Mouse (Mus musculus) adrenal gland, postnatal 14 days (tissue): ENCODE data around the gene Rapgef5. TPM values are rescaled to one million over a fixed set of nuclear protein-coding genes. Genes with fewer than 3 reads are reported as not detected.
A peak's percentile ranks its signal among the peaks of the same experiment; 100 is the strongest.

Experiments used
- DNase-seq: peaks from one replicate; pipeline ENCODE4 v3.0.0; 2021; ENCODE audit warnings: mixed read lengths
- total RNA-seq: library from RNA; stranded (reverse); gene quantifications from 2 replicates; pipeline ENCODE4 v1.2.3, GENCODE M21; 2021

Rapgef5 gene
- total RNA-seq, 1 experiment from 2014 or later, result 38.9 TPM

- no peak for DNase-seq
Measured at GRCm38 (mm10) chr12:117674511-117674910, 158.2 kb downstream of the Rapgef5 start.

- DNase-seq, result no peak
Measured at GRCm38 (mm10) chr12:117676265-117676664, 160.0 kb downstream of the Rapgef5 start.

- no peak for DNase-seq
Measured at GRCm38 (mm10) chr12:117678916-117679315, 162.6 kb downstream of the Rapgef5 start.

- no peak for DNase-seq
Measured at GRCm38 (mm10) chr12:117679795-117680194, 163.5 kb downstream of the Rapgef5 start.

- DNase-seq, result peak; percentile 49
Measured at GRCm38 (mm10) chr12:117681273-117681672, 165.0 kb downstream of the Rapgef5 start.

GRCm38 (mm10) chr12:117683377-117683776 lies 167.1 kb downstream of the Rapgef5 start:
- DNase-seq, result no peak

- no peak for DNase-seq
Measured at GRCm38 (mm10) chr12:117683984-117684383, 167.7 kb downstream of the Rapgef5 start.

- DNase-seq, result no peak
Measured at GRCm38 (mm10) chr12:117684788-117685187, 168.5 kb downstream of the Rapgef5 start.

- DNase-seq, result no peak
Measured at GRCm38 (mm10) chr12:117685336-117685735, 169.1 kb downstream of the Rapgef5 start.

GRCm38 (mm10) chr12:117686732-117687131 lies 170.5 kb downstream of the Rapgef5 start:
- no peak for DNase-seq

- peak; percentile 65 for DNase-seq
Measured at GRCm38 (mm10) chr12:117688655-117689548, 172.6 kb downstream of the Rapgef5 start.

- DNase-seq, result no peak
Measured at GRCm38 (mm10) chr12:117691336-117691735, 175.1 kb downstream of the Rapgef5 start.

GRCm38 (mm10) chr12:117692775-117693174 lies 176.5 kb downstream of the Rapgef5 start:
- DNase-seq, result no peak

- DNase-seq, result no peak
Measured at GRCm38 (mm10) chr12:117699950-117700665, 183.8 kb downstream of the Rapgef5 start.

- no peak for DNase-seq
Measured at GRCm38 (mm10) chr12:117700927-117701326, 184.6 kb downstream of the Rapgef5 start.

GRCm38 (mm10) chr12:117702291-117702690 lies 186.0 kb downstream of the Rapgef5 start:
- DNase-seq, result no peak

- DNase-seq, result no peak
Measured at GRCm38 (mm10) chr12:117702928-117703327, 186.6 kb downstream of the Rapgef5 start.

GRCm38 (mm10) chr12:117703413-117703812 lies 187.1 kb downstream of the Rapgef5 start:
- DNase-seq, result no peak

GRCm38 (mm10) chr12:117705308-117705707 lies 189.0 kb downstream of the Rapgef5 start:
- DNase-seq, result no peak

- no peak for DNase-seq
Measured at GRCm38 (mm10) chr12:117709280-117709679, 193.0 kb downstream of the Rapgef5 start.

GRCm38 (mm10) chr12:117712474-117712873 lies 196.2 kb downstream of the Rapgef5 start:
- no peak for DNase-seq

GRCm38 (mm10) chr12:117713616-117714015 lies 197.3 kb downstream of the Rapgef5 start:
- DNase-seq, result no peak
